Mouse (Mus musculus) kidney, embryonic 14.5 days (tissue): ENCODE measurements around the gene Vmn1r214. TPM values are rescaled to one million over a fixed set of nuclear protein-coding genes. Genes with fewer than 3 reads are reported as not detected.

Source experiments
- ATAC-seq: fragments of 200-750 bp; cut with Nextera tagmentation; 2 replicates; pipeline ENCODE4 v1.8.0; 2017; ENCODE audit warnings: moderate number of reproducible peaks, mild to moderate bottlenecking, moderate TSS enrichment, moderate library complexity; ENCODE audit not compliant: low FRiP score, low TSS enrichment
- H3K27ac ChIP-seq: fragments of 300-500 bp; sonication (generic); 2 replicates; pipeline ENCODE4 v1.5.1; 2014; ENCODE audit warnings: low read depth, mild to moderate bottlenecking, low read length, moderate library complexity, mixed read lengths
- H3K27me3 ChIP-seq: fragments of 300-500 bp; sonication (generic); 2 replicates; pipeline ENCODE4 v1.6.1; 2014; ENCODE audit warnings: mild to moderate bottlenecking, low read length; ENCODE audit not compliant: control insufficient read depth, insufficient read depth
- H3K36me3 ChIP-seq: fragments of 300-500 bp; sonication (generic); 2 replicates; pipeline ENCODE4 v1.6.1; 2014; ENCODE audit warnings: low read length, mixed read lengths; ENCODE audit not compliant: control insufficient read depth, insufficient read depth
- H3K4me1 ChIP-seq: fragments of 300-500 bp; sonication (generic); 2 replicates; pipeline ENCODE4 v1.6.1; 2014; ENCODE audit warnings: low read length, mixed read lengths; ENCODE audit not compliant: control insufficient read depth, insufficient read depth
- H3K4me2 ChIP-seq: fragments of 300-500 bp; sonication (generic); replicated peaks from 2 replicates; pipeline ENCODE4 v1.6.1; 2014; ENCODE audit warnings: low read depth, mild to moderate bottlenecking, low read length
- H3K4me3 ChIP-seq: fragments of 300-500 bp; sonication (generic); 2 replicates; pipeline ENCODE4 v1.5.1; 2014; ENCODE audit warnings: mild to moderate bottlenecking, low read length
- H3K9ac ChIP-seq: fragments of 300-500 bp; sonication (generic); 2 replicates; pipeline ENCODE4 v1.6.1; 2014; ENCODE audit warnings: low read depth, mild to moderate bottlenecking, low read length, moderate library complexity
- H3K9me3 ChIP-seq: fragments of 300-500 bp; sonication (generic); 2 replicates; pipeline ENCODE4 v1.6.1; 2016; ENCODE audit warnings: low read length; ENCODE audit not compliant: control insufficient read depth
- WGBS: fragments of 180-500 bp; shearing (Covaris S2); extraction: QIAGEN DNeasy Blood & Tissue Kit; methylation state at CpG from one replicate; pipeline ENCODE4 v1.1.7; 2014; 5-methylcytosine and 5-hydroxymethylcytosine counted together
- polyA plus RNA-seq: library from polyadenylated mRNA; unstranded; fragments of >200 nt; fragmentation: Nextera tagmentation; extraction: Ambion mirVana; gene quantifications from 2 replicates; pipeline ENCODE4 v1.2.1, GENCODE M21; 2014

The Vmn1r214 gene
- polyA plus RNA-seq, 1 experiment from 2014 or later = not detected

DNA sequence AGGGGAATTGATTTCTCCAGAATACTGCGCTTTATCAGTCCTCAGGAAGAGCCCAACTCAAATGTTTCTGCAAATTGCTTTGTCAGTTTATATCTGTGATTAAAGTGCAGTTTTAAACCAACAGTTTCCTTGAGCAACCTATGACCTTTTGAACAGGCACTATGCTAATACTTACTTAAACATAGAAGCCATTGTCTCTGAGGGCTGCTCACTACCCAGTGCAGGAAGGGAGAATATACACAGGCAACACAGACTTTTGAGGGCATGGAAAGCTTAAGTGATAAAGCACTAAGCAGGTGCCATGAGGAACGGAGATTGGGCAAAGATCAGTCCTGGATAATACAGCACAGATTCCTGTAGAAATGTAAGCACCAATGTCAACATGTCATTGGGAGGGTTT lies 39.1 kb downstream of the Vmn1r214 start:
- Histone ChIP-seq H3K4me3 (no peak overlapping the region), H3K9ac (no peak overlapping the region), H3K4me1 (no peaks in the 10 kb centered on the region), H3K27ac (no peak overlapping the region), H3K36me3 (no peaks in the 10 kb centered on the region), H3K4me2 (no peak overlapping the region), H3K27me3 (no peaks in the 10 kb centered on the region), H3K9me3 (no peaks in the 10 kb centered on the region)
- 88% methylated on average over 2 of the region's 2 CpGs for WGBS
- no peak for ATAC-seq

Other genes starting within 250 kb of the Vmn1r214 start
- gene Vmn1r209, start 220.7 kb upstream of the Vmn1r214 start, polyA plus RNA-seq = not detected in 2 replicates
- not detected in 2 replicates for gene Vmn1r210, start 199.1 kb upstream of the Vmn1r214 start, polyA plus RNA-seq
- gene Vmn1r211, start 172.9 kb upstream of the Vmn1r214 start, polyA plus RNA-seq = not detected in 2 replicates
- gene Vmn1r212, start 146.2 kb upstream of the Vmn1r214 start, polyA plus RNA-seq = not detected in 2 replicates
- not detected in 2 replicates for gene Vmn1r213, start 22.8 kb upstream of the Vmn1r214 start, polyA plus RNA-seq
- gene Vmn1r215, start 37.6 kb downstream of the Vmn1r214 start, polyA plus RNA-seq = not detected in 2 replicates
- not detected in 2 replicates for gene Vmn1r217, start 87.8 kb downstream of the Vmn1r214 start, polyA plus RNA-seq
- gene Vmn1r218, start 102.7 kb downstream of the Vmn1r214 start, polyA plus RNA-seq = not detected in 2 replicates
- 0.03 TPM in 1 of 2 replicates, not detected in the other for gene Vmn1r219, start 128.9 kb downstream of the Vmn1r214 start, polyA plus RNA-seq
- gene Vmn1r220, start 157.6 kb downstream of the Vmn1r214 start, polyA plus RNA-seq = not detected in 2 replicates
- not detected in 2 replicates for gene Vmn1r221, start 183.7 kb downstream of the Vmn1r214 start, polyA plus RNA-seq
- not detected in 2 replicates for gene Vmn1r222, start 205.5 kb downstream of the Vmn1r214 start, polyA plus RNA-seq
- not detected in 2 replicates for gene Vmn1r223, start 216.7 kb downstream of the Vmn1r214 start, polyA plus RNA-seq